Mouse (Mus musculus): ENCODE measurements around the gene Serpinb6b. TPM values are rescaled to one million over a fixed set of nuclear protein-coding genes. Genes with fewer than 3 reads are reported as not detected.

Gene Serpinb6b
- polyA plus RNA-seq, 1 experiment from 2014 or later, result 15.7 TPM

GRCm38 (mm10) chr13:33006555-33006954, 41.5 kb downstream of the Serpinb6b start:
- no peak overlapping the region for H3K4me2 ChIP-seq
- H3K9me3 ChIP-seq (replicated peaks; ENCODE audit: control insufficient read depth, low read length), result no peaks in the 10 kb centered on the region
- no peak overlapping the region for H3K9ac ChIP-seq (ENCODE audit: low read depth, low read length)
- no peaks in the 10 kb centered on the region for H3K27me3 ChIP-seq (ENCODE audit: control insufficient read depth, insufficient read depth, low read length)
- H3K4me1 ChIP-seq (ENCODE audit: control insufficient read depth, insufficient read depth, low read length), result no peaks in the 10 kb centered on the region
- WGBS (ENCODE audit: insufficient replicate concordance), result 75% methylated on average over 3 of the region's 3 CpGs
- no peak overlapping the region for H3K4me3 ChIP-seq (ENCODE audit: low read depth, low read length)
- no peaks in the 10 kb centered on the region for H3K36me3 ChIP-seq (ENCODE audit: control insufficient read depth, insufficient read depth, low read length)
- ATAC-seq (replicated peaks; ENCODE audit: insufficient number of reproducible peaks, low FRiP score, low TSS enrichment), result no peak
- no peak overlapping the region for H3K27ac ChIP-seq (ENCODE audit: low read depth, low read length)

- Histone ChIP-seq H3K4me2 (no peak overlapping the region), H3K9me3 (replicated peaks; ENCODE audit: control insufficient read depth, low read length) (no peaks in the 10 kb centered on the region), H3K27ac (ENCODE audit: low read depth, low read length) (no peak overlapping the region), H3K9ac (ENCODE audit: low read depth, low read length) (no peak overlapping the region), H3K4me1 (ENCODE audit: control insufficient read depth, insufficient read depth, low read length) (no peaks in the 10 kb centered on the region), H3K27me3 (ENCODE audit: control insufficient read depth, insufficient read depth, low read length) (no peaks in the 10 kb centered on the region), H3K36me3 (ENCODE audit: control insufficient read depth, insufficient read depth, low read length) (no peaks in the 10 kb centered on the region), H3K4me3 (ENCODE audit: low read depth, low read length) (no peak overlapping the region)
- WGBS (ENCODE audit: insufficient replicate concordance), result 68% methylated on average over 1 of the region's 1 CpGs
- no peak for ATAC-seq (replicated peaks; ENCODE audit: insufficient number of reproducible peaks, low FRiP score, low TSS enrichment)
Measured at GRCm38 (mm10) chr13:33012395-33012794, 47.4 kb downstream of the Serpinb6b start.

- WGBS (ENCODE audit: insufficient replicate concordance), result 62% methylated on average over 2 of the region's 2 CpGs
Measured at GRCm38 (mm10) chr13:33013271-33013670, 48.3 kb downstream of the Serpinb6b start.

GRCm38 (mm10) chr13:33022371-33022770, 57.4 kb downstream of the Serpinb6b start:
- Histone ChIP-seq H3K27me3 (ENCODE audit: control insufficient read depth, insufficient read depth, low read length) (no peaks in the 10 kb centered on the region), H3K4me2 (no peak overlapping the region), H3K36me3 (ENCODE audit: control insufficient read depth, insufficient read depth, low read length) (no peaks in the 10 kb centered on the region), H3K27ac (ENCODE audit: low read depth, low read length) (no peak overlapping the region), H3K4me1 (ENCODE audit: control insufficient read depth, insufficient read depth, low read length) (no peaks in the 10 kb centered on the region; the same call in 1 of the 2 replicates), H3K9ac (ENCODE audit: low read depth, low read length) (no peak overlapping the region), H3K9me3 (replicated peaks; ENCODE audit: control insufficient read depth, low read length) (0 out of 2 replicates have a peak, but pooled peaks cover 2% of the 10 kb centered on the region), H3K4me3 (ENCODE audit: low read depth, low read length) (no peak overlapping the region)
- ATAC-seq (replicated peaks; ENCODE audit: insufficient number of reproducible peaks, low FRiP score, low TSS enrichment), result no peak
- 89% methylated on average over 1 of the region's 1 CpGs for WGBS (ENCODE audit: insufficient replicate concordance)

More at GRCm38 (mm10) chr13:33013271-33013670, 48.3 kb downstream of the Serpinb6b start:
- no peak overlapping the region for H3K4me2 ChIP-seq
- H3K4me1 ChIP-seq (ENCODE audit: control insufficient read depth, insufficient read depth, low read length), result no peaks in the 10 kb centered on the region
- H3K9me3 ChIP-seq (replicated peaks; ENCODE audit: control insufficient read depth, low read length), result no peaks in the 10 kb centered on the region
- ATAC-seq (replicated peaks; ENCODE audit: insufficient number of reproducible peaks, low FRiP score, low TSS enrichment), result no peak
- no peaks in the 10 kb centered on the region for H3K27me3 ChIP-seq (ENCODE audit: control insufficient read depth, insufficient read depth, low read length)
- no peak overlapping the region for H3K4me3 ChIP-seq (ENCODE audit: low read depth, low read length)
- no peak overlapping the region for H3K27ac ChIP-seq (ENCODE audit: low read depth, low read length)
- no peaks in the 10 kb centered on the region for H3K36me3 ChIP-seq (ENCODE audit: control insufficient read depth, insufficient read depth, low read length)
- no peak overlapping the region for H3K9ac ChIP-seq (ENCODE audit: low read depth, low read length)

GRCm38 (mm10) chr13:33026427-33027057, 61.5 kb downstream of the Serpinb6b start:
- Histone ChIP-seq H3K9ac (ENCODE audit: low read depth, low read length) (no peak overlapping the region), H3K4me2 (no peak overlapping the region), H3K36me3 (ENCODE audit: control insufficient read depth, insufficient read depth, low read length) (no peaks in the 10 kb centered on the region), H3K9me3 (replicated peaks; ENCODE audit: control insufficient read depth, low read length) (no peaks in the 10 kb centered on the region), H3K27me3 (ENCODE audit: control insufficient read depth, insufficient read depth, low read length) (no peaks in the 10 kb centered on the region), H3K4me3 (ENCODE audit: low read depth, low read length) (no peak overlapping the region), H3K27ac (ENCODE audit: low read depth, low read length) (no peak overlapping the region), H3K4me1 (ENCODE audit: control insufficient read depth, insufficient read depth, low read length) (peaks cover 3% of the 10 kb centered on the region; the same call in 1 of the 2 replicates)
- 72% methylated on average over 1 of the region's 1 CpGs for WGBS (ENCODE audit: insufficient replicate concordance)
- no peak for ATAC-seq (replicated peaks; ENCODE audit: insufficient number of reproducible peaks, low FRiP score, low TSS enrichment)

GRCm38 (mm10) chr13:33027244-33027643, 62.2 kb downstream of the Serpinb6b start, which contains the start of gene Serpinb9b:
Serpinb9b (plus strand) TSS chr13:33027416.
- no peak within 1 kb of the TSS for H3K9ac ChIP-seq (ENCODE audit: low read depth, low read length)
- H3K4me2 ChIP-seq, result no peak within 1 kb of the TSS
- H3K4me3 ChIP-seq (ENCODE audit: low read depth, low read length), result no peak within 1 kb of the TSS
- no peak for ATAC-seq (replicated peaks; ENCODE audit: insufficient number of reproducible peaks, low FRiP score, low TSS enrichment)
- peaks cover 3% of the 10 kb centered on the region; the same call in 1 of the 2 replicates for H3K4me1 ChIP-seq (ENCODE audit: control insufficient read depth, insufficient read depth, low read length)
- WGBS (ENCODE audit: insufficient replicate concordance), result 75% methylated on average over 2 of the region's 2 CpGs
- no peak within 1 kb of the TSS for H3K27ac ChIP-seq (ENCODE audit: low read depth, low read length)
- H3K36me3 ChIP-seq (ENCODE audit: control insufficient read depth, insufficient read depth, low read length), result no peaks in the 10 kb centered on the region
- H3K9me3 ChIP-seq (replicated peaks; ENCODE audit: control insufficient read depth, low read length), result no peaks in the 10 kb centered on the region
- no peaks in the 10 kb centered on the region for H3K27me3 ChIP-seq (ENCODE audit: control insufficient read depth, insufficient read depth, low read length)

GRCm38 (mm10) chr13:33028146-33028545, 63.1 kb downstream of the Serpinb6b start:
- Histone ChIP-seq H3K36me3 (ENCODE audit: control insufficient read depth, insufficient read depth, low read length) (no peaks in the 10 kb centered on the region), H3K27me3 (ENCODE audit: control insufficient read depth, insufficient read depth, low read length) (no peaks in the 10 kb centered on the region), H3K4me1 (ENCODE audit: control insufficient read depth, insufficient read depth, low read length) (peaks cover 3% of the 10 kb centered on the region; the same call in 1 of the 2 replicates), H3K9me3 (replicated peaks; ENCODE audit: control insufficient read depth, low read length) (no peaks in the 10 kb centered on the region), H3K4me2 (no peak overlapping the region), H3K27ac (ENCODE audit: low read depth, low read length) (no peak overlapping the region), H3K4me3 (ENCODE audit: low read depth, low read length) (no peak overlapping the region), H3K9ac (ENCODE audit: low read depth, low read length) (no peak overlapping the region)
- peak; percentile 10; the same call in 1 of the 2 replicates for ATAC-seq (replicated peaks; ENCODE audit: insufficient number of reproducible peaks, low FRiP score, low TSS enrichment)
- 25% methylated on average over 2 of the region's 2 CpGs for WGBS (ENCODE audit: insufficient replicate concordance)

GRCm38 (mm10) chr13:33028550-33028949, 63.5 kb downstream of the Serpinb6b start:
- Histone ChIP-seq H3K4me2 (no peak overlapping the region), H3K27me3 (ENCODE audit: control insufficient read depth, insufficient read depth, low read length) (no peaks in the 10 kb centered on the region), H3K36me3 (ENCODE audit: control insufficient read depth, insufficient read depth, low read length) (no peaks in the 10 kb centered on the region), H3K4me1 (ENCODE audit: control insufficient read depth, insufficient read depth, low read length) (peaks cover 3% of the 10 kb centered on the region; the same call in 1 of the 2 replicates), H3K4me3 (ENCODE audit: low read depth, low read length) (no peak overlapping the region), H3K27ac (ENCODE audit: low read depth, low read length) (no peak overlapping the region), H3K9me3 (replicated peaks; ENCODE audit: control insufficient read depth, low read length) (no peaks in the 10 kb centered on the region), H3K9ac (ENCODE audit: low read depth, low read length) (no peak overlapping the region)
- peak; percentile 42; the same call in 1 of the 2 replicates for ATAC-seq (replicated peaks; ENCODE audit: insufficient number of reproducible peaks, low FRiP score, low TSS enrichment)
- WGBS (ENCODE audit: insufficient replicate concordance), result 23% methylated on average over 2 of the region's 2 CpGs

Data from heart, embryonic 11.5 days (tissue).